Mouse (Mus musculus) CH12.LX (cell line): Measurements from ENCODE around the gene Tmem11. TPM values are rescaled to one million over a fixed set of nuclear protein-coding genes. Genes with fewer than 3 reads are reported as not detected.
"Not testable (repeated sequence)": the region's sequence is repeated elsewhere in the genome, so short reads cannot be mapped to it uniquely, and the experiment has no call there.

Source experiments
- DNase-seq: peaks from one replicate; pipeline ENCODE4 v3.0.0-alpha.2; 2013; ENCODE audit errors: extremely low read depth
- H3K27ac ChIP-seq: 2 replicates; pipeline ENCODE4 v1.5.1; 2012; ENCODE audit warnings: low read depth, mild to moderate bottlenecking, control low read depth, moderate library complexity; ENCODE audit not compliant: insufficient read depth
- H3K27me3 ChIP-seq: replicated peaks from 2 replicates; pipeline ENCODE3; 2012; ENCODE audit warnings: inconsistent platforms
- H3K36me3 ChIP-seq, 2 experiments: replicated peaks in 1 of 2; 2 replicates each; pipeline versions ENCODE3 to v1.6.1; 2012; ENCODE audit warnings: inconsistent platforms in 1 of 2, low read length in 1 of 2, mild to moderate bottlenecking in 1 of 2, mixed read lengths in 1 of 2, moderate library complexity in 1 of 2; ENCODE audit not compliant: control insufficient read depth in 1 of 2, insufficient read depth in 1 of 2
- H3K4me1 ChIP-seq, 2 experiments: 2 replicates each; pipeline ENCODE4 v1.6.1; 2012; ENCODE audit warnings: inconsistent platforms in 1 of 2, moderate library complexity in 1 of 2; ENCODE audit not compliant: insufficient read depth in 2 of 2, control insufficient read depth in 1 of 2
- H3K4me2 ChIP-seq: 2 replicates; pipeline ENCODE4 v1.6.1; 2012; ENCODE audit warnings: low read depth, mild to moderate bottlenecking, control low read depth; ENCODE audit not compliant: poor library complexity, insufficient read depth, severe bottlenecking
- H3K4me3 ChIP-seq, 3 experiments: fragments of 150-350 bp in 1 of 3; sonication (generic) in 1 of 3; replicated peaks in 1 of 3; 2 replicates each; pipeline versions ENCODE3 to v1.5.1; 2011 to 2012; ENCODE audit warnings: low read depth in 2 of 3, low read length in 2 of 3, mild to moderate bottlenecking in 2 of 3, moderate library complexity in 2 of 3, control low read depth in 1 of 3, improper control_type of control experiment in 1 of 3, inconsistent platforms in 1 of 3, mixed read lengths in 1 of 3; ENCODE audit not compliant: poor library complexity in 1 of 3
- H3K79me2 ChIP-seq: replicated peaks from 2 replicates; pipeline ENCODE4 v1.6.1; 2012; ENCODE audit warnings: mild to moderate bottlenecking, moderate library complexity; ENCODE audit not compliant: control insufficient read depth, poor library complexity, insufficient read depth, severe bottlenecking; ENCODE audit errors: extremely low read depth
- H3K9ac ChIP-seq: 2 replicates; pipeline ENCODE4 v1.6.1; 2012; ENCODE audit warnings: low read depth, mild to moderate bottlenecking, control low read depth, moderate library complexity; ENCODE audit not compliant: insufficient read depth
- H3K9me3 ChIP-seq: replicated peaks from 2 replicates; pipeline ENCODE3; 2012; ENCODE audit warnings: low read length, inconsistent platforms, mixed read lengths
- CHD1 ChIP-seq: IDR thresholded peaks from 2 replicates; pipeline ENCODE4 v1.6.1; 2012; ENCODE audit warnings: low read depth, low read length, improper control_type of control experiment, inconsistent platforms
- ELF1 ChIP-seq: IDR thresholded peaks from 2 replicates; pipeline ENCODE4 v1.6.1; 2014; ENCODE audit warnings: low read depth, mild to moderate bottlenecking, inconsistent platforms, low read length, improper control_type of control experiment
- GABPA ChIP-seq: IDR thresholded peaks from 2 replicates; pipeline ENCODE4 v1.6.1; 2012; ENCODE audit warnings: low read depth, low read length, improper control_type of control experiment, inconsistent platforms; ENCODE audit not compliant: insufficient replicate concordance
- IRF4 ChIP-seq: IDR thresholded peaks from 2 replicates; pipeline ENCODE4 v1.6.1; 2014; ENCODE audit warnings: low read depth, mild to moderate bottlenecking, inconsistent platforms, low read length, improper control_type of control experiment
- JUND ChIP-seq: conservative IDR thresholded peaks from 2 replicates; pipeline ENCODE4 v1.6.1; 2011; ENCODE audit warnings: low read depth, low read length, improper control_type of control experiment
- MAZ ChIP-seq: IDR thresholded peaks from 2 replicates; pipeline ENCODE4 v1.6.1; 2012; ENCODE audit warnings: low read depth, mild to moderate bottlenecking, inconsistent platforms, low read length, improper control_type of control experiment, moderate library complexity
- UBTF ChIP-seq: IDR thresholded peaks from 2 replicates; pipeline ENCODE4 v1.6.1; 2012; ENCODE audit warnings: low read depth, mild to moderate bottlenecking, inconsistent platforms, low read length, improper control_type of control experiment, moderate library complexity
- USF1 ChIP-seq: IDR thresholded peaks from 2 replicates; pipeline ENCODE4 v1.6.1; 2014; ENCODE audit warnings: low read depth, mild to moderate bottlenecking, inconsistent platforms, low read length, improper control_type of control experiment
- USF2 ChIP-seq: conservative IDR thresholded peaks from 2 replicates; pipeline ENCODE4 v1.6.1; 2011; ENCODE audit warnings: low read depth, low read length, improper control_type of control experiment
- ZC3H11A ChIP-seq: IDR thresholded peaks from 2 replicates; pipeline ENCODE4 v1.6.1; 2012; ENCODE audit warnings: low read depth, mild to moderate bottlenecking, inconsistent platforms, low read length, improper control_type of control experiment
- dilution Hi-C: fragments of 300-500 bp; cut with MboI; formaldehyde crosslinking; loops from 2 replicates; pipeline ENCODE4 v1.14.3; 2020; ENCODE audit warnings: low sequenced_read_pairs; ENCODE audit not compliant: extremely low pct_unique_long_range_greater_than_20kb, extremely low pct_ligation_motif_present
- in situ Hi-C: fragments of 300-500 bp; cut with MboI; formaldehyde crosslinking; loops from 3 replicates; pipeline ENCODE4 v1.14.3; 2019; ENCODE audit warnings: low sequenced_read_pairs, low pct_ligation_motif_present, low pct_unique_long_range_greater_than_20kb, mixed read lengths
- polyA plus RNA-seq: library from polyadenylated mRNA; unstranded; fragments of >175 nt; gene quantifications from 2 replicates; pipeline ENCODE4 v1.2.1, GENCODE M21; 2012; ENCODE audit warnings: low read depth; ENCODE audit not compliant: insufficient read length
- total RNA-seq, 2 experiments: library from RNA; depleted of rRNA; stranded (reverse); fragments of 300-350 nt in 1 of 2; fragments of >200 nt in 1 of 2; gene quantifications; 2 replicates each; pipeline ENCODE4 v1.2.3; 2012 to 2014

The Tmem11 gene
- total and polyA plus RNA-seq, 3 experiments: 71.1 to 117 (median 83.0) TPM

DNA sequence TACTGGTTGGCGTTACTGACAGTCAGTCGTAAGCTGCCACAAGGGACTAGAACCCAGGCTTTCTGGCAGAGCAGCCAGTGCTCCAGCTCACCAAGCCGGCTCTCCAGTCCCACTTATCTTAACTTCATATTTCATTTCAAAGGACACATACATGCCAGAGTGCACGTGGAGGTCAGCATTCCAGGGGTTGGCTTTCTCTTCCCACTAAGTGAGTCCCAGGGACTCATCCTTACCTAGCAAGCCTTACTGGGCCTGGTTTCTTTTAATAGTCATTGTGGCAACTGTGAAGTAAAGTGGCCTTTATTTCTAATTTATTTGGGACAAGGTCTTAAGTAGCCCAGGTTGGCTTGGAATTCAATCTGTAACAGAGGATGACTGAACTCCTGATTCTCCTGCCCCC lies 7.7 kb downstream of the Tmem11 start:
- H3K9me3 ChIP-seq: no peaks in the 10 kb centered on the region
- TF ChIP-seq ELF1 (no peak), GABPA (no peak), ZC3H11A (no peak), USF1 (no peak), IRF4 (no peak), JUND (no peak), MAZ (no peak)
- no peak overlapping the region for H3K4me2 ChIP-seq
- H3K27me3 ChIP-seq: no peaks in the 10 kb centered on the region
- dilution Hi-C loops (no loop called here), in situ Hi-C loops (loop anchor here (5.0 kb wide), 2 partner anchors 34 to 94 kb away; partner anchors contain the start of genes Smcr8 and Top3a)
- peaks cover 38 to 94% of the 10 kb centered on the region in 2 experiments for H3K36me3 ChIP-seq
- no peak overlapping the region for H3K4me3 ChIP-seq
- peaks cover 100% of the 10 kb centered on the region for H3K79me2 ChIP-seq
- H3K9ac ChIP-seq: no peak overlapping the region
- peaks cover 14 to 53% of the 10 kb centered on the region in 2 experiments for H3K4me1 ChIP-seq
- DNase-seq: no peak
- H3K27ac ChIP-seq: no peak overlapping the region

DNA sequence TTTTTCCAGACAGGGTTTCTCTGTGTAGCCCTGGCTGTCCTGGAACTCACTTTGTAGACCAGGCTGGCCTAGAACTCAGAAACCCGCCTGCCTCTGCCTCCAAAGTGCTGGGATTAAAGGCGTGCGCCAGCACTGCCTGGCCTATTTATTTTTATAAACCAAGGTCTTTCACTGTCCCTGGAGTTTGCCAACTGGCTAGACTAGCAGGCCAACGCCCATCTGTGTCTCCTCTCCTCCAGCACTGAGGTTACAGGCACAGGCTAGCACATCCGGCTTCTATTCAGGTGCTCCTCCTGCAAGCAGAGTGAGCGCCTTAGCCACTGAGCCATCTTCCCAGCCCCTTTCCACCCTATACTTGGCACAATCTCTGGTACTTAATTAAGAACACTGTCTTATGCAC lies 9.6 kb downstream of the Tmem11 start:
- H3K27ac ChIP-seq, H3K9ac ChIP-seq, dilution Hi-C loops, H3K4me3 ChIP-seq, H3K4me2 ChIP-seq, H3K9me3 ChIP-seq, in situ Hi-C loops, DNase-seq, H3K27me3 ChIP-seq: not testable (repeated sequence)
- Histone ChIP-seq H3K36me3 (peaks cover 35 to 94% of the 10 kb centered on the region in 2 experiments), H3K79me2 (peaks cover 100% of the 10 kb centered on the region), H3K4me1 (peaks cover 3 to 42% of the 10 kb centered on the region in 2 experiments)

DNA sequence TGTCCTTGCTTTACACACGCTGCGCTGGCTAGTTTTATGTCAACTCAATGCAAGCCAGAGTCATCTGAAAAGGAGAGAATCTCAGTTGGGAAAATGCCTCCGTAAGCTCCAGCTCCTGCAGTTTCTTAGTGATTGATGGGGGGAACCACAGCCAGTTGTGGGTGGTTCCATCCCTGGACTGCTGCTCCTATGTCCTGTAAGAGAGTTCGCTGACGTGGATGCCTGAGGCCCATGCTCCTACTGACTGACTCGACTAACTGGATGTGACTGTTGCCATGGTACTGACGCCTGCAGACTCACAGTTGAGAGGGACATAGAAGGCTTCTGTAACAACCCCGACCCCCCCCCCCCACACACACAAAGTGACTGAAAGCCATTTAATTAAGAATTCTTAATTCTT lies 11.2 kb downstream of the Tmem11 start:
- DNase-seq: no peak
- dilution Hi-C loops: no loop called here
- TF ChIP-seq USF2: no peak
- no peak for TF ChIP-seq UBTF
- no peak for TF ChIP-seq CHD1
- TF ChIP-seq IRF4: no peak
- TF ChIP-seq JUND: no peak
- TF ChIP-seq, all 38 proteins: peak for 0
- H3K9me3 ChIP-seq: no peaks in the 10 kb centered on the region
- no peaks in the 10 kb centered on the region for H3K27me3 ChIP-seq
- H3K36me3 ChIP-seq: peaks cover 45 to 94% of the 10 kb centered on the region in 2 experiments
- H3K4me3 ChIP-seq: no peak overlapping the region
- H3K4me1 ChIP-seq: peaks cover 0 to 29% of the 10 kb centered on the region in 2 experiments; a peak in 2 of 4 replicates
- no peak overlapping the region for H3K9ac ChIP-seq
- H3K4me2 ChIP-seq: no peak overlapping the region
- in situ Hi-C loops: no loop called here
- peaks cover 100% of the 10 kb centered on the region for H3K79me2 ChIP-seq
- H3K27ac ChIP-seq: no peak overlapping the region
